Mouse (Mus musculus) central nervous system, embryonic 11.5 days (tissue): Measurements from ENCODE around the gene Heatr4. TPM values are rescaled to one million over a fixed set of nuclear protein-coding genes. Genes with fewer than 3 reads are reported as not detected.

Experiments used
- polyA plus RNA-seq: library from polyadenylated mRNA; depleted of rRNA; stranded (reverse); fragments of >200 nt; gene quantifications from 2 replicates; pipeline ENCODE4 v1.2.3, GENCODE M21; 2012; rRNA removed

Gene Heatr4
- not detected in 2 replicates for polyA plus RNA-seq

DNA sequence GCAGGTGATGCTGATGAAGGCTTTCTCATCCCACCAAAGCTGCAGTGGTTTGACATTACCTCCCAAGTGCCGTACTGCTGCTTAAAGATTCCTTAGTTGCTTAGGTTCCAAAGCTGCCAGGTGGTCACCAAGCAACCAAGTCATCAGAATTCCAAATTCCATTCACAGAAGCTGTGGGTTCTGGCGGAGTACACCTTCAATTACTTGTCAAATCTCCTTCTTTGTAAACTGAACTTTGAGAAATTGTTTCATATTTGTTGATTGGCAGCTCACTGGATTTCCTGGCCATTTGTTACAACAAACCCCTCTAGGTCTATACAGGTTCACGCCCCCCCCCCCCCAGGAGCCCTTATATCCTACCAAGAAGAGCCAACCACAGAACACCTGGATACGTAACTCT, at the start of gene Heatr4:
Heatr4 (minus strand) TSS at position 101 of the 400 bp plus-strand sequence.

DNA sequence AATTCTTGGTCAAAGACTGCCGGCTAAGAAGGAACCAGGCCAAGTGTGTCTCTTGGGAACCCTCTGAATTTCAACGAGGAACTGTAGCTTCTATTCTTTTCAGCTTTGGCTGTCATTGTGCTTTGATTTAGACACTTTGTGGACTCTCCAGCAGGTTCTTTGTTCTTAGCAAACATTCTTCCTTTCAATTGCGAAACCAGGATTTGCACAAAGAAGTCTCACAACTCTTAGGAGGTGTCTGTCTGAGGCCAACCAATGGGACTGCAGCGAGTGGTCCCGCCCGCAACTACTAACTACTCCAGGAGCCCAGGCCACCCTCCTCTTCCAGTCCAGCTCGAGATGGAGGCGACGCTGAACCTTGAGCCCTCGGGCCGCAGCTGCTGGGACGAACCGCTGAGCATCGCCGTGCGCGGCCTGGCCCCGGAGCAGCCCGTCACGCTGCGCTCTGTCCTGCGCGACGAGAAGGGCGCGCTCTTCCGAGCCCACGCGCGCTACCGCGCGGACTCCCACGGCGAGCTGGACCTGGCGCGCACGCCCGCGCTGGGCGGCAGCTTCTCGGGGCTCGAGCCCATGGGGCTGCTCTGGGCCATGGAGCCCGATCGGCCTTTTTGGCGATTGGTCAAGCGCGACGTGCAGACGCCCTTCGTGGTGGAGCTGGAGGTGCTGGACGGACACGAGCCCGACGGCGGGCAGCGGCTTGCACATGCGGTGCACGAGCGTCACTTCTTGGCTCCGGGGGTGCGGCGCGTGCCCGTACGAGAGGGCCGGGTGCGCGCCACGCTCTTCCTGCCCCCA, 24.7 kb upstream of the Heatr4 start, which contains the start of gene Acot1:
Acot1 (plus strand) TSS at position 320 of the 795 bp plus-strand sequence.

DNA sequence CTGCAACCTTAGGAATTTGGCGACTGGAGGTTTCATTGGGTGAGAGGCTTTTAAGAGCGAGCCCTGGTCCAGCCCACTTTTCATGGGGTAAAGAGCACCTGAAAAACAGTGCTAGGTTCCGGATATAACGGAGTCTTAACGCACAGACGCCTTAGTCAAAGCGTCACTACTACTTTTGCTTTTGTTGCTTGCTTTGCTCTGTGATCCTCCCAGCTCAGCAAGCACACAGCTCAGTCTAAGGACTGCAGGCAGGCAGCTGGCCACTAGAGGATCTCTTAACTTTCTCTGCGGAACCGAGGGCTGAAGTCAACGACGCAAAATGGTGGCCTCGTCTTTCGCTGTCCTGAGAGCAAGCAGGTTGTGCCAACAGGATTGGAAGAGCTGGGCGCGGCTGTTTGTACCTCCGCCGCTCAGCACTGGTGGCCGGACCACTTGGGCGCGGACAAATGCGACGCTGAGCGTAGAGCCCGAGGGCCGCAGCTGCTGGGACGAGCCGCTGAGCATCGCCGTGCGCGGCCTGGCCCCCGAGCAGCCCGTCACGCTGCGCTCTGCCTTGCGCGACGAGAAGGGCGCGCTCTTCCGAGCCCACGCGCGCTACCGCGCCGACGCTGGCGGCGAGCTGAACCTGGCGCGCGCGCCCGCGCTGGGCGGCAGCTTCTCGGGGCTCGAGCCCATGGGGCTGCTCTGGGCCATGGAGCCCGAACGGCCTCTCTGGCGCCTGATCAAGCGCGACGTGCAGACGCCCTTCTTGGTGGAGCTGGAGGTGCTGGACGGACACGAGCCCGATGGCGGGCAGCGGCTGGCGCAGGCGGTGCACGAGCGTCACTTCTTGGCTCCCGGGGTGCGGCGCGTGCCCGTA, 3.2 kb upstream of the Heatr4 start, which contains the start of gene Acot2:
Acot2 (plus strand) TSS at position 279 of the 859 bp plus-strand sequence.

DNA sequence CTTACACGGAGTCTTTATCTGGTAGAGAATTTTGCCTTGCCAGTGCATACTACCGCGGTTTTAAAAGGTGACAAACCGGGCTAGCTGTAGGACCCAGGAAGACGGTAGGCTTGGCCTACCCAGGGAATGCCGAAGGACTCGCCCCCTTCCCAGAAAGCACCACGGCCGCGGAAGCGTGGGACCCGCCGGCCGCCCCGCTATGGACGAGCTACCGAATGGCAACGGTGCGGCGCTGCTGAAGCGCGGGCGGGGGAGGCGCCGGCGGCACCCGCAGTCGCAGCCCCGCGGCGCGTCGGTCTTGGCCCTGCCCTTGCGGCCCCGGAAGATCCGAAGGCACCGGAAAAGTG, 34.2 kb downstream of the Heatr4 start, which contains the start of gene Riox1:
Riox1 (plus strand) TSS at position 116 of the 347 bp plus-strand sequence.

GRCm38 (mm10) chr12:83921535-83922381, 62.9 kb downstream of the Heatr4 start, which contains the start of gene Numb:
TSS of gene Numb (minus strand) at chr12:83921934.

Other genes with a start within 250 kb of the Heatr4 start
- gene Papln, start 221.2 kb downstream of the Heatr4 start, polyA plus RNA-seq, result 0.23 and 0.46 TPM in 2 replicates
- 35.5 and 51.8 TPM in 2 replicates for gene Numb, start 62.9 kb downstream of the Heatr4 start, polyA plus RNA-seq
- gene Riox1, start 34.2 kb downstream of the Heatr4 start, polyA plus RNA-seq, result 14.9 and 20.3 TPM in 2 replicates
- 5.4 and 8.7 TPM in 2 replicates for gene Acot2, start 3.0 kb upstream of the Heatr4 start, polyA plus RNA-seq
- 32.5 and 33.4 TPM in 2 replicates for gene Acot1, start 24.6 kb upstream of the Heatr4 start, polyA plus RNA-seq
- gene Acot4, start 53.5 kb upstream of the Heatr4 start, polyA plus RNA-seq, result 0.47 and 0.96 TPM in 2 replicates
- not detected in 2 replicates for gene Gm49366, start 54.1 kb upstream of the Heatr4 start, polyA plus RNA-seq
- gene Acot3, start 67.3 kb upstream of the Heatr4 start, polyA plus RNA-seq, result 0.20 and 0.31 TPM in 2 replicates
- not detected in 2 replicates for gene Acot5, start 84.5 kb upstream of the Heatr4 start, polyA plus RNA-seq
- 2.1 and 2.7 TPM in 2 replicates for gene Acot6, start 115.8 kb upstream of the Heatr4 start, polyA plus RNA-seq
- gene Dnal1, start 129.5 kb upstream of the Heatr4 start, polyA plus RNA-seq, result 12.2 and 13.2 TPM in 2 replicates
- gene Pnma1, start 163.6 kb upstream of the Heatr4 start, polyA plus RNA-seq, result 0.93 and 2.0 TPM in 2 replicates
- 8.9 and 10.4 TPM in 2 replicates for gene Elmsan1, start 234.0 kb upstream of the Heatr4 start, polyA plus RNA-seq